Mouse (Mus musculus): ENCODE data around the gene Clec9a. TPM values are rescaled to one million over a fixed set of nuclear protein-coding genes. Genes with fewer than 3 reads are reported as not detected.

The Clec9a gene
- polyA plus RNA-seq, 1 experiment, result not detected

- Histone ChIP-seq H3K9ac (ENCODE audit: low read depth, poor library complexity, severe bottlenecking) (no peak overlapping the region), H3K4me1 (ENCODE audit: control insufficient read depth, insufficient read depth, low read length) (no peaks in the 10 kb centered on the region), H3K36me3 (ENCODE audit: control insufficient read depth, insufficient read depth, low read length, poor library complexity, severe bottlenecking) (no peaks in the 10 kb centered on the region), H3K27me3 (ENCODE audit: control insufficient read depth, insufficient read depth, low read length, poor library complexity, severe bottlenecking) (no peaks in the 10 kb centered on the region), H3K9me3 (replicated peaks; ENCODE audit: control insufficient read depth, insufficient read depth, low read length, poor library complexity, severe bottlenecking) (no peaks in the 10 kb centered on the region), H3K27ac (ENCODE audit: insufficient read depth, low read length) (no peak overlapping the region), H3K4me3 (ENCODE audit: low read depth, low read length) (no peak overlapping the region)
- TF ChIP-seq EP300 (IDR thresholded peaks at IDR 0.05; ENCODE audit: insufficient read depth, low read depth, low read length), result no peak
- TF ChIP-seq CTCF (IDR thresholded peaks at IDR 0.05; ENCODE audit: low read depth, low read length), result no peak
These were observed 28.2 kb upstream of the Clec9a start for GRCm38 (mm10) chr6:129380454-129380853.

- Histone ChIP-seq H3K9ac (ENCODE audit: low read depth, poor library complexity, severe bottlenecking) (no peak overlapping the region), H3K27me3 (ENCODE audit: control insufficient read depth, insufficient read depth, low read length, poor library complexity, severe bottlenecking) (no peaks in the 10 kb centered on the region)
- TF ChIP-seq CTCF (IDR thresholded peaks at IDR 0.05; ENCODE audit: low read depth, low read length) (no peak), EP300 (IDR thresholded peaks at IDR 0.05; ENCODE audit: insufficient read depth, low read depth, low read length) (no peak), POLR2A (IDR thresholded peaks at IDR 0.05; ENCODE audit: insufficient read depth, low read length) (no peak)
These were observed 26.9 kb upstream of the Clec9a start for GRCm38 (mm10) chr6:129381736-129382135.

GRCm38 (mm10) chr6:129383466-129383865, 25.2 kb upstream of the Clec9a start:
- Histone ChIP-seq H3K9ac (ENCODE audit: low read depth, poor library complexity, severe bottlenecking) (no peak overlapping the region), H3K4me1 (ENCODE audit: control insufficient read depth, insufficient read depth, low read length) (no peaks in the 10 kb centered on the region), H3K9me3 (replicated peaks; ENCODE audit: control insufficient read depth, insufficient read depth, low read length, poor library complexity, severe bottlenecking) (no peaks in the 10 kb centered on the region), H3K27ac (ENCODE audit: insufficient read depth, low read length) (no peak overlapping the region), H3K4me3 (ENCODE audit: low read depth, low read length) (no peak overlapping the region), H3K36me3 (ENCODE audit: control insufficient read depth, insufficient read depth, low read length, poor library complexity, severe bottlenecking) (no peaks in the 10 kb centered on the region), H3K27me3 (ENCODE audit: control insufficient read depth, insufficient read depth, low read length, poor library complexity, severe bottlenecking) (no peaks in the 10 kb centered on the region)
- no peak for TF ChIP-seq EP300 (IDR thresholded peaks at IDR 0.05; ENCODE audit: insufficient read depth, low read depth, low read length)
- TF ChIP-seq POLR2A (IDR thresholded peaks at IDR 0.05; ENCODE audit: insufficient read depth, low read length), result no peak
- no peak for TF ChIP-seq CTCF (IDR thresholded peaks at IDR 0.05; ENCODE audit: low read depth, low read length)

More at GRCm38 (mm10) chr6:129381736-129382135, 26.9 kb upstream of the Clec9a start:
- no peaks in the 10 kb centered on the region for H3K36me3 ChIP-seq (ENCODE audit: control insufficient read depth, insufficient read depth, low read length, poor library complexity, severe bottlenecking)
- no peak overlapping the region for H3K4me3 ChIP-seq (ENCODE audit: low read depth, low read length)
- no peaks in the 10 kb centered on the region for H3K9me3 ChIP-seq (replicated peaks; ENCODE audit: control insufficient read depth, insufficient read depth, low read length, poor library complexity, severe bottlenecking)
- no peaks in the 10 kb centered on the region for H3K4me1 ChIP-seq (ENCODE audit: control insufficient read depth, insufficient read depth, low read length)
- no peak overlapping the region for H3K27ac ChIP-seq (ENCODE audit: insufficient read depth, low read length)

- Histone ChIP-seq H3K36me3 (ENCODE audit: control insufficient read depth, insufficient read depth, low read length, poor library complexity, severe bottlenecking) (no peaks in the 10 kb centered on the region), H3K9ac (ENCODE audit: low read depth, poor library complexity, severe bottlenecking) (no peak overlapping the region), H3K27me3 (ENCODE audit: control insufficient read depth, insufficient read depth, low read length, poor library complexity, severe bottlenecking) (no peaks in the 10 kb centered on the region), H3K9me3 (replicated peaks; ENCODE audit: control insufficient read depth, insufficient read depth, low read length, poor library complexity, severe bottlenecking) (no peaks in the 10 kb centered on the region), H3K4me1 (ENCODE audit: control insufficient read depth, insufficient read depth, low read length) (no peaks in the 10 kb centered on the region), H3K27ac (ENCODE audit: insufficient read depth, low read length) (no peak overlapping the region), H3K4me3 (ENCODE audit: low read depth, low read length) (no peak overlapping the region)
- TF ChIP-seq EP300 (IDR thresholded peaks at IDR 0.05; ENCODE audit: insufficient read depth, low read depth, low read length), result no peak
- no peak for TF ChIP-seq POLR2A (IDR thresholded peaks at IDR 0.05; ENCODE audit: insufficient read depth, low read length)
These were observed 23.7 kb upstream of the Clec9a start for GRCm38 (mm10) chr6:129385000-129385399.

GRCm38 (mm10) chr6:129385774-129386173, 22.9 kb upstream of the Clec9a start, which contains the start of gene Clec12b:
Clec12b (minus strand) TSS chr6:129385874.
- Histone ChIP-seq H3K9ac (ENCODE audit: low read depth, poor library complexity, severe bottlenecking) (no peak within 1 kb of the TSS), H3K27me3 (ENCODE audit: control insufficient read depth, insufficient read depth, low read length, poor library complexity, severe bottlenecking) (no peaks in the 10 kb centered on the region), H3K36me3 (ENCODE audit: control insufficient read depth, insufficient read depth, low read length, poor library complexity, severe bottlenecking) (no peaks in the 10 kb centered on the region), H3K9me3 (replicated peaks; ENCODE audit: control insufficient read depth, insufficient read depth, low read length, poor library complexity, severe bottlenecking) (no peaks in the 10 kb centered on the region), H3K4me1 (ENCODE audit: control insufficient read depth, insufficient read depth, low read length) (no peaks in the 10 kb centered on the region), H3K4me3 (ENCODE audit: low read depth, low read length) (no peak within 1 kb of the TSS), H3K27ac (ENCODE audit: insufficient read depth, low read length) (no peak within 1 kb of the TSS)
- TF ChIP-seq EP300 (IDR thresholded peaks at IDR 0.05; ENCODE audit: insufficient read depth, low read depth, low read length), result no peak
- TF ChIP-seq CTCF (IDR thresholded peaks at IDR 0.05; ENCODE audit: low read depth, low read length), result no peak
- no peak for TF ChIP-seq POLR2A (IDR thresholded peaks at IDR 0.05; ENCODE audit: insufficient read depth, low read length)

- Histone ChIP-seq H3K9me3 (replicated peaks; ENCODE audit: control insufficient read depth, insufficient read depth, low read length, poor library complexity, severe bottlenecking) (no peaks in the 10 kb centered on the region), H3K27me3 (ENCODE audit: control insufficient read depth, insufficient read depth, low read length, poor library complexity, severe bottlenecking) (no peaks in the 10 kb centered on the region), H3K27ac (ENCODE audit: insufficient read depth, low read length) (no peak overlapping the region), H3K4me1 (ENCODE audit: control insufficient read depth, insufficient read depth, low read length) (no peaks in the 10 kb centered on the region), H3K9ac (ENCODE audit: low read depth, poor library complexity, severe bottlenecking) (no peak overlapping the region), H3K4me3 (ENCODE audit: low read depth, low read length) (no peak overlapping the region), H3K36me3 (ENCODE audit: control insufficient read depth, insufficient read depth, low read length, poor library complexity, severe bottlenecking) (no peaks in the 10 kb centered on the region)
- TF ChIP-seq EP300 (IDR thresholded peaks at IDR 0.05; ENCODE audit: insufficient read depth, low read depth, low read length) (no peak), POLR2A (IDR thresholded peaks at IDR 0.05; ENCODE audit: insufficient read depth, low read length) (no peak), CTCF (IDR thresholded peaks at IDR 0.05; ENCODE audit: low read depth, low read length) (no peak)
These were observed 15.5 kb upstream of the Clec9a start for GRCm38 (mm10) chr6:129393087-129393720.
